Mouse (Mus musculus) ES-Bruce4 (cell line): ENCODE data around the gene Kif1c. TPM values are rescaled to one million over a fixed set of nuclear protein-coding genes. Genes with fewer than 3 reads are reported as not detected.
"Not testable (repeated sequence)": the region's sequence is repeated elsewhere in the genome, so short reads cannot be mapped to it uniquely, and the experiment has no call there.

ENCODE experiments used
- H3K27ac ChIP-seq: 2 replicates; pipeline ENCODE4 v1.5.1; 2012; ENCODE audit warnings: low read length, inconsistent platforms; ENCODE audit not compliant: insufficient read depth
- H3K27me3 ChIP-seq: 2 replicates; pipeline ENCODE4 v1.6.1; 2012; ENCODE audit warnings: mild to moderate bottlenecking, low read length, inconsistent platforms; ENCODE audit not compliant: control insufficient read depth, poor library complexity, insufficient read depth, severe bottlenecking
- H3K36me3 ChIP-seq: 2 replicates; pipeline ENCODE4 v1.6.1; 2012; ENCODE audit warnings: inconsistent platforms, mild to moderate bottlenecking, low read length, moderate library complexity; ENCODE audit not compliant: control insufficient read depth, poor library complexity, insufficient read depth, severe bottlenecking
- H3K4me1 ChIP-seq: one replicate; pipeline ENCODE4 v1.8.1; 2011; ENCODE audit warnings: low read length; ENCODE audit not compliant: control insufficient read depth, insufficient read depth
- H3K4me3 ChIP-seq: 2 replicates; pipeline ENCODE4 v1.5.1; 2011; ENCODE audit warnings: low read depth, mild to moderate bottlenecking, low read length
- H3K9ac ChIP-seq: 2 replicates; pipeline ENCODE4 v1.6.1; 2012; ENCODE audit warnings: low read depth, mild to moderate bottlenecking, inconsistent platforms; ENCODE audit not compliant: poor library complexity, severe bottlenecking
- H3K9me3 ChIP-seq: replicated peaks from 2 replicates; pipeline ENCODE4 v1.6.1; 2012; ENCODE audit warnings: mild to moderate bottlenecking, low read length, inconsistent platforms; ENCODE audit not compliant: control insufficient read depth, poor library complexity, insufficient read depth, severe bottlenecking
- CTCF ChIP-seq: IDR thresholded peaks from one replicate; pipeline ENCODE4 v1.8.1; 2011; ENCODE audit warnings: low read depth, low read length
- EP300 ChIP-seq: IDR thresholded peaks from 2 replicates; pipeline ENCODE4 v1.6.1; 2011; ENCODE audit warnings: low read depth, low read length; ENCODE audit not compliant: insufficient read depth
- POLR2A ChIP-seq: IDR thresholded peaks from one replicate; pipeline ENCODE4 v1.8.1; 2011; ENCODE audit warnings: low read length; ENCODE audit not compliant: insufficient read depth
- polyA plus RNA-seq: library from polyadenylated mRNA; stranded (reverse); fragments of >200 nt; gene quantifications from 2 replicates; pipeline ENCODE4 v1.2.4, GENCODE M21; 2011; ENCODE audit warnings: low read depth; ENCODE audit not compliant: missing spikeins, insufficient read depth, insufficient read length

The Kif1c gene
- polyA plus RNA-seq, 1 experiment = 42.2 TPM

DNA sequence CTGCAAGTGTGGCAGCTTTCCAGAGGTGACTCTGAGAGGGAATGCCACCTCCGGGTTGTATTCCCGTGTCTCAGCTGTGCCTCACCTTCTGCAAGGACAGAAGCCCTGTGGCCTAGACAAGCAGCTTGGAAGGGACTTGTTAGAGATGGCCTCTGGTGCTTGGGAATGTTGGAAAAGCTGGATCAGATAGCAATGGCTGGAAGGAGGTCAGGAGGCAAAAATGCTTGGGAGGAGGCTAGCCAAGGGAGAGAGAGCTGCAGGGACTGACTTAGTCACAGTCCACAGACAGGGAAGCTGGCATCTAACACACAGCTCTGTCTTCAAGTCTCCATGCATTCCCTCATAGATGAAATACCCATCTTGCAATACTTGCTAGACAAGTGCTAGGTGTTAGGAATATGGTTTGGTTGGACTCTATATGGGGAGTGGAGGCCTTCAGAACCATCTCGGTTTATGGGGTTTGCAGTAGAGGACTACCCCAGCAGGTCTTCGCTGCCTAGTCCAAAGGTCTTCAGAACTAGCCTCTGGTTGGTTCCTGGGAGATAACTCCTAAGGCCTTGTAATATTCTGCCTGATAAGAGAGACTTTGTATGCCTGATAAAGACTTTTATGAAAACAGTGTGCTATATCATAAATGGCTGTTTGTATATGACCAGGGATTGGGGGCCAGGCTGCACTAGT, 52.1 kb downstream of the Kif1c start:
- H3K9ac ChIP-seq = no peak overlapping the region
- H3K9me3 ChIP-seq = no peaks in the 10 kb centered on the region
- TF ChIP-seq CTCF = no peak
- no peaks in the 10 kb centered on the region for H3K4me1 ChIP-seq
- H3K27ac ChIP-seq = no peak overlapping the region
- H3K36me3 ChIP-seq = no peaks in the 10 kb centered on the region
- H3K4me3 ChIP-seq = no peak overlapping the region
- H3K27me3 ChIP-seq = no peaks in the 10 kb centered on the region

GRCm38 (mm10) chr11:70753146-70753545, 52.8 kb downstream of the Kif1c start:
- H3K9me3 ChIP-seq = no peaks in the 10 kb centered on the region
- no peak overlapping the region for H3K4me3 ChIP-seq
- H3K4me1 ChIP-seq = no peaks in the 10 kb centered on the region
- TF ChIP-seq EP300 (no peak), POLR2A (no peak), CTCF (no peak)
- no peak overlapping the region for H3K9ac ChIP-seq
- H3K27ac ChIP-seq = no peak overlapping the region
- no peaks in the 10 kb centered on the region for H3K27me3 ChIP-seq
- no peaks in the 10 kb centered on the region for H3K36me3 ChIP-seq

GRCm38 (mm10) chr11:70754476-70754875, 54.1 kb downstream of the Kif1c start:
- Histone ChIP-seq H3K4me3 (no peak overlapping the region), H3K9ac (no peak overlapping the region), H3K27ac (no peak overlapping the region), H3K4me1 (no peaks in the 10 kb centered on the region), H3K36me3 (no peaks in the 10 kb centered on the region), H3K9me3 (no peaks in the 10 kb centered on the region), H3K27me3 (no peaks in the 10 kb centered on the region)
- TF ChIP-seq EP300 (no peak), POLR2A (no peak), CTCF (no peak)

DNA sequence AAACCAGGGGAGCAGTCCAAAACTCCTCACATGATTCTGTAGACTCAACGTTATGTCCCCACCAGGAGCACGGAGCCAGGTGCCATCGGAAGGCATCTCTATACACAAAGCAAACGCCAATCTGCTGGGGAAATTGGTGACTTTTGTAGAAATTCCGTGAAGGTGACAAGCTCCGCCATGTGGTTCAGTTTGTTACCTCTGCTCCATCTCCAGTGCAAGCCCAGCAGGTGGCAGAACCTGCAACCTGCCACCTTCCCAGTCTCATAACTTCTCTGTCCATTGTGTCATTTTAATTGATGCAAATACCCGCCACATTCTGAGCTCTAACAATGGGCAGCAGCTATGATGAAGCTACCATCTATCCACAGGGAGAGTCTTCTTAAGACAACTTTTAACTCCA, 54.6 kb downstream of the Kif1c start:
- Histone ChIP-seq H3K4me1 (no peaks in the 10 kb centered on the region), H3K27ac (no peak overlapping the region), H3K27me3 (no peaks in the 10 kb centered on the region), H3K9me3 (no peaks in the 10 kb centered on the region), H3K9ac (no peak overlapping the region), H3K4me3 (no peak overlapping the region), H3K36me3 (no peaks in the 10 kb centered on the region)
- TF ChIP-seq POLR2A (no peak), EP300 (no peak), CTCF (peak; percentile 34)

DNA sequence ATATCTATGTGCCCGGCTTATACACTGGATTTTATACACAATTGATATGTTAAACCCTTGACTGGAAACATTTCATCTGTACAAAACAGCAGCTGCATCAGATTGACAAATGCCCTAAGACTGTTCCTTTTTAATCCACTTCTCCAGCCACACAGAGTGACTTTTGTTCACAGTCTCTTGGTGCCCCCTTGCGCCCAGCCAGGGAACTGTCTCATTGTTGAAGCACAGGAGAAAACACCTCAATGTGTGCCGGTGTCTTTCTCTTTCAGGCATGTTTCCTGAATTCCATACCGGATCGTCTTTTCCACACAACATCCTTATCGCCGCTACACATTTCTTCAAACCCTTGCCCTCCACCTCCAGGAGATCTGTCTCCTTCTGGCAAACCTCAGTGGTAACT, 55.3 kb downstream of the Kif1c start:
- H3K9me3 ChIP-seq = no peaks in the 10 kb centered on the region
- H3K4me3 ChIP-seq = no peak overlapping the region
- TF ChIP-seq POLR2A (no peak), CTCF (peak; percentile 89), EP300 (no peak)
- H3K27ac ChIP-seq = no peak overlapping the region
- H3K9ac ChIP-seq = no peak overlapping the region
- no peaks in the 10 kb centered on the region for H3K27me3 ChIP-seq
- H3K4me1 ChIP-seq = no peaks in the 10 kb centered on the region
- no peaks in the 10 kb centered on the region for H3K36me3 ChIP-seq

- not testable (repeated sequence) for H3K36me3 ChIP-seq, H3K9ac ChIP-seq, H3K4me1 ChIP-seq, H3K27ac ChIP-seq, H3K9me3 ChIP-seq, H3K27me3 ChIP-seq, H3K4me3 ChIP-seq
Observed at GRCm38 (mm10) chr11:70760446-70760845, 60.1 kb downstream of the Kif1c start.
